Mouse (Mus musculus) neural tube, embryonic 11.5 days (tissue): ENCODE measurements around the gene Olfr877. TPM values are rescaled to one million over a fixed set of nuclear protein-coding genes. Genes with fewer than 3 reads are reported as not detected.

ENCODE experiments used
- ATAC-seq: fragments of 200-750 bp; cut with Nextera tagmentation; 2 replicates; pipeline ENCODE4 v1.8.0; 2017; ENCODE audit warnings: moderate number of reproducible peaks, mild to moderate bottlenecking, moderate TSS enrichment, moderate library complexity; ENCODE audit not compliant: insufficient read depth, low FRiP score, low TSS enrichment
- DNase-seq: peaks from one replicate; pipeline ENCODE4 v3.0.0-alpha.2; 2015; ENCODE audit warnings: low spot score
- H3K27ac ChIP-seq: fragments of 300-500 bp; sonication (generic); 2 replicates; pipeline ENCODE4 v1.5.1; 2014; ENCODE audit warnings: low read depth, mild to moderate bottlenecking, low read length
- H3K27me3 ChIP-seq: fragments of 300-500 bp; sonication (generic); 2 replicates; pipeline ENCODE4 v1.6.1; 2014; ENCODE audit warnings: mild to moderate bottlenecking, low read length, mixed read lengths; ENCODE audit not compliant: control insufficient read depth, insufficient read depth
- H3K36me3 ChIP-seq: fragments of 300-500 bp; sonication (generic); 2 replicates; pipeline ENCODE4 v1.6.1; 2014; ENCODE audit warnings: mild to moderate bottlenecking, low read length, moderate library complexity, mixed read lengths; ENCODE audit not compliant: control insufficient read depth, insufficient read depth
- H3K4me1 ChIP-seq: fragments of 300-500 bp; sonication (generic); 2 replicates; pipeline ENCODE4 v1.6.1; 2014; ENCODE audit warnings: low read length, mixed read lengths; ENCODE audit not compliant: control insufficient read depth, insufficient read depth
- H3K4me2 ChIP-seq: fragments of 300-500 bp; sonication (generic); 2 replicates; pipeline ENCODE4 v1.6.1; 2014; ENCODE audit warnings: low read depth, mild to moderate bottlenecking, moderate library complexity
- H3K4me3 ChIP-seq: fragments of 300-500 bp; sonication (generic); 2 replicates; pipeline ENCODE4 v1.5.1; 2014; ENCODE audit warnings: low read depth, low read length
- H3K9ac ChIP-seq: fragments of 300-500 bp; sonication (generic); 2 replicates; pipeline ENCODE4 v1.6.1; 2014; ENCODE audit warnings: mild to moderate bottlenecking, low read length
- H3K9me3 ChIP-seq: fragments of 300-500 bp; sonication (generic); 2 replicates; pipeline ENCODE4 v1.6.1; 2016; ENCODE audit warnings: low read length; ENCODE audit not compliant: control insufficient read depth
- WGBS: fragments of 180-500 bp; shearing (Covaris S2); extraction: QIAGEN DNeasy Blood & Tissue Kit; methylation state at CpG from one replicate; pipeline ENCODE4 v1.1.7; 2014; 5-methylcytosine and 5-hydroxymethylcytosine counted together
- polyA plus RNA-seq: library from polyadenylated mRNA; unstranded; fragments of >200 nt; fragmentation: Nextera tagmentation; extraction: Ambion mirVana; gene quantifications from 2 replicates; pipeline ENCODE4 v1.2.1, GENCODE M21; 2014

Olfr877 gene
- polyA plus RNA-seq, 1 experiment from 2014 or later, result not detected

DNA sequence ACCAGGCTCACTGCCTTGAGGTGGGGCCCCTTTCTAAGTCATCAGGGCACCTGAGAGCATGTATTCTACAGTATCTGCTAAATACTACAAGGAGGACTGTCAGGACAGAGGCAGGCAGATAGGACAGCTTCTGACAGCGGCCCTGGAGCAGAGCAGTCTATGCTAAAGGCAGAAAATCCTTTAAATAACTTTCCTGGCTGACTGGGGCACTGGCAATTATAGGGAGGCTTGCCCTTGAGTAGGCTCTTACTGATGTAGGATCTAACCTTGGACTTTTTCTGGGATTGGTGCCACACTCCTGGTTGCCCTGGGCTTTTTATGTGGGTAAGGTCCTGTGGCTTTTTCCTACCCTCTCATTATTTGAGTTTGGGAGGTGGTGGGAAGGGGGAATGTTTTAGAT is 16.2 kb downstream of the Olfr877 start:
- Histone ChIP-seq H3K4me3 (no peak overlapping the region), H3K27ac (no peak overlapping the region), H3K4me1 (no peaks in the 10 kb centered on the region), H3K36me3 (no peaks in the 10 kb centered on the region), H3K9me3 (no peaks in the 10 kb centered on the region), H3K9ac (no peak overlapping the region), H3K4me2 (no peak overlapping the region), H3K27me3 (no peaks in the 10 kb centered on the region)
- WGBS, result 64% methylated on average over 1 of the region's 1 CpGs
- ATAC-seq (no peak), DNase-seq (no peak)

DNA sequence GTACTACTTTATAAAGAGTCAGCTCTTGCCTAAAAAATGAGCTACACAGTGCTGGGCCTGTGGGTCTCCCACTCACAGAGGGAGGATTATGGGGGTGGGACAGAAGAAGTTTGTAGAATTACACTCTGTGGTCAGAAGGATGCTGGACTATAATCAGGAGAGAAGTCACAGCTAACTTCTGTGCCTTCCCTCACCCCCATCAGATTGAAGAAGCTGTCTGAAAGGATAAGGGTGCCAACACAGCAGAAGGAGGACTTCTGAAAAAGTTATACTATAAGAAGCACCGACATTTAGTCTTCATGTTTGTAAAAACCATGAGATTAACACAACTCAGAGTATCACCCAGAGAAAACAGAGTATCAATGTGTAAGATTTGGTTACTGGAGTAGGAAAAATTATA is 17.0 kb downstream of the Olfr877 start:
- Histone ChIP-seq H3K27me3 (no peaks in the 10 kb centered on the region), H3K27ac (no peak overlapping the region), H3K9me3 (no peaks in the 10 kb centered on the region), H3K36me3 (no peaks in the 10 kb centered on the region), H3K4me2 (no peak overlapping the region), H3K4me1 (no peaks in the 10 kb centered on the region), H3K4me3 (no peak overlapping the region), H3K9ac (no peak overlapping the region)
- no peak for ATAC-seq
- WGBS, result 81% methylated on average over 1 of the region's 1 CpGs
- no peak for DNase-seq

- no peak overlapping the region for H3K9ac ChIP-seq
- ATAC-seq (no peak), DNase-seq (no peak)
- no peak overlapping the region for H3K4me2 ChIP-seq
- H3K9me3 ChIP-seq, result no peaks in the 10 kb centered on the region
- no peaks in the 10 kb centered on the region for H3K27me3 ChIP-seq
- H3K27ac ChIP-seq, result no peak overlapping the region
- WGBS, result 79% methylated on average over 1 of the region's 1 CpGs
- no peaks in the 10 kb centered on the region for H3K4me1 ChIP-seq
- no peaks in the 10 kb centered on the region for H3K36me3 ChIP-seq
- H3K4me3 ChIP-seq, result no peak overlapping the region
Measured at GRCm38 (mm10) chr9:37871536-37871935, 17.5 kb downstream of the Olfr877 start.

GRCm38 (mm10) chr9:37890960-37891359 is 36.9 kb downstream of the Olfr877 start:
- H3K4me1 ChIP-seq, result no peaks in the 10 kb centered on the region
- no peak overlapping the region for H3K9ac ChIP-seq
- no peak overlapping the region for H3K4me3 ChIP-seq
- WGBS, result 33% methylated on average over 2 of the region's 2 CpGs
- no peaks in the 10 kb centered on the region for H3K9me3 ChIP-seq
- H3K27ac ChIP-seq, result no peak overlapping the region
- H3K27me3 ChIP-seq, result no peaks in the 10 kb centered on the region
- DNase-seq (no peak), ATAC-seq (no peak)
- H3K36me3 ChIP-seq, result no peaks in the 10 kb centered on the region
- no peak overlapping the region for H3K4me2 ChIP-seq

DNA sequence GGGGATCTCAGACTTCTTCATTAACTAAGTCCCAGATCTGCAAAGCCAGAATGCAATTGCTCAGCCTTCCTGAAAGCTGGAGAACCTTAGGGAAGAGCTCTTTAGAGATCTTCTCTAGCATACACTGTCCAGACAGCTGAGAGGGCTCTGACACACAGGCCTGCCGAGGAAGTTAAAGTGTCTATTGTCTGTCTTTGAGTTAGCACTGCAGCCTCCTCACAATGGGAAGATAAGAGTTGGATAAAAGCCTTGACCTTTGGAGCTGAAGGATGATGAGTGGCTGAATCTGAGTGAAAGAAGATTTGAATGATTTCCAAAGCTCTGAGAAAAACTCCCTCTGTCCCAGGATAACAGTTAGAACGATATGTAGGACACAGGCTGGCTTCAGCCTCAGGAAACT is 42.6 kb downstream of the Olfr877 start, which contains the start of gene Olfr145:
Gene Olfr145, plus strand, starts transcription at position 64 of the 400 bp plus-strand sequence.
- ATAC-seq, result no peak
- Histone ChIP-seq H3K27me3 (no peaks in the 10 kb centered on the region), H3K9ac (no peak within 1 kb of the TSS), H3K27ac (no peak within 1 kb of the TSS), H3K4me2 (no peak within 1 kb of the TSS), H3K9me3 (no peaks in the 10 kb centered on the region), H3K4me1 (no peaks in the 10 kb centered on the region), H3K4me3 (no peak within 1 kb of the TSS), H3K36me3 (no peaks in the 10 kb centered on the region)
- 60% methylated on average over 2 of the region's 2 CpGs for WGBS
- no peak for DNase-seq

- WGBS, result 77% methylated on average over 3 of the region's 3 CpGs
- no peak overlapping the region for H3K4me2 ChIP-seq
Measured at GRCm38 (mm10) chr9:37905555-37905954, 51.5 kb downstream of the Olfr877 start.

More at GRCm38 (mm10) chr9:37905555-37905954, 51.5 kb downstream of the Olfr877 start:
- no peaks in the 10 kb centered on the region for H3K9me3 ChIP-seq
- H3K27me3 ChIP-seq, result no peaks in the 10 kb centered on the region
- H3K9ac ChIP-seq, result no peak overlapping the region
- no peak overlapping the region for H3K27ac ChIP-seq
- ATAC-seq (no peak), DNase-seq (no peak)
- no peak overlapping the region for H3K4me3 ChIP-seq
- H3K4me1 ChIP-seq, result no peaks in the 10 kb centered on the region
- H3K36me3 ChIP-seq, result no peaks in the 10 kb centered on the region

Other genes starting within 250 kb of the Olfr877 start
- 13.3 and 16.0 TPM in 2 replicates for gene Spa17, start 240.5 kb upstream of the Olfr877 start, polyA plus RNA-seq
- gene Tbrg1, start 197.0 kb upstream of the Olfr877 start, polyA plus RNA-seq, result 135 and 142 TPM in 2 replicates
- not detected in 2 replicates for gene Panx3, start 185.0 kb upstream of the Olfr877 start, polyA plus RNA-seq
- gene Olfr160, start 138.0 kb upstream of the Olfr877 start, polyA plus RNA-seq, result not detected in 2 replicates
- not detected in 2 replicates for gene Olfr874, start 109.2 kb upstream of the Olfr877 start, polyA plus RNA-seq
- not detected in 2 replicates for gene Olfr875, start 82.4 kb upstream of the Olfr877 start, polyA plus RNA-seq
- gene Olfr876, start 51.2 kb upstream of the Olfr877 start, polyA plus RNA-seq, result not detected in 2 replicates
- not detected in 2 replicates for gene Olfr145, start 42.5 kb downstream of the Olfr877 start, polyA plus RNA-seq
- gene Olfr878, start 63.6 kb downstream of the Olfr877 start, polyA plus RNA-seq, result not detected in 2 replicates
- gene Olfr881, start 137.6 kb downstream of the Olfr877 start, polyA plus RNA-seq, result not detected in 2 replicates
- not detected in 2 replicates for gene Olfr883, start 171.5 kb downstream of the Olfr877 start, polyA plus RNA-seq
- gene Olfr884, start 192.3 kb downstream of the Olfr877 start, polyA plus RNA-seq, result not detected in 2 replicates
- not detected in 2 replicates for gene Olfr885, start 207.1 kb downstream of the Olfr877 start, polyA plus RNA-seq
- gene Olfr887, start 229.8 kb downstream of the Olfr877 start, polyA plus RNA-seq, result not detected in 2 replicates